Mouse (Mus musculus) embryonic facial prominence, embryonic 10.5 days (tissue): ENCODE results near the gene Ank3. TPM values are rescaled to one million over a fixed set of nuclear protein-coding genes. Genes with fewer than 3 reads are reported as not detected.

ENCODE experiments used
- DNase-seq: peaks from one replicate; pipeline ENCODE4 v3.0.0-alpha.2; 2017; ENCODE audit warnings: low spot score
- H3K27ac ChIP-seq: fragments of 300-500 bp; sonication (generic); replicated peaks from 2 replicates; pipeline ENCODE4 v1.5.1; 2016; ENCODE audit warnings: mild to moderate bottlenecking
- H3K27me3 ChIP-seq: fragments of 300-500 bp; sonication (generic); replicated peaks from 2 replicates; pipeline ENCODE4 v1.6.1; 2016; ENCODE audit warnings: low read depth, mild to moderate bottlenecking; ENCODE audit not compliant: poor library complexity, severe bottlenecking
- H3K36me3 ChIP-seq: fragments of 300-500 bp; sonication (generic); replicated peaks from 2 replicates; pipeline ENCODE4 v1.6.1; 2016; ENCODE audit warnings: mild to moderate bottlenecking, moderate library complexity
- H3K4me1 ChIP-seq: fragments of 300-500 bp; sonication (generic); 2 replicates; pipeline ENCODE4 v1.6.1; 2016
- H3K4me3 ChIP-seq: fragments of 300-500 bp; sonication (generic); 2 replicates; pipeline ENCODE4 v1.5.1; 2016; ENCODE audit warnings: mild to moderate bottlenecking, moderate library complexity
- H3K9me3 ChIP-seq: fragments of 300-500 bp; sonication (generic); 2 replicates; pipeline ENCODE4 v1.6.1; 2016; ENCODE audit warnings: mild to moderate bottlenecking
- WGBS: fragments of 180-500 bp; shearing (Covaris S2); methylation state at CpG from one replicate; pipeline ENCODE4 v1.1.7; 2016; 5-methylcytosine and 5-hydroxymethylcytosine counted together
- polyA plus RNA-seq: library from polyadenylated mRNA; unstranded; fragments of >200 nt; fragmentation: Nextera tagmentation; extraction: Ambion mirVana; gene quantifications from 2 replicates; pipeline ENCODE4 v1.2.1, GENCODE M21; 2016

Ank3 gene
- polyA plus RNA-seq, 1 experiment from 2014 or later: 36.9 TPM

DNA sequence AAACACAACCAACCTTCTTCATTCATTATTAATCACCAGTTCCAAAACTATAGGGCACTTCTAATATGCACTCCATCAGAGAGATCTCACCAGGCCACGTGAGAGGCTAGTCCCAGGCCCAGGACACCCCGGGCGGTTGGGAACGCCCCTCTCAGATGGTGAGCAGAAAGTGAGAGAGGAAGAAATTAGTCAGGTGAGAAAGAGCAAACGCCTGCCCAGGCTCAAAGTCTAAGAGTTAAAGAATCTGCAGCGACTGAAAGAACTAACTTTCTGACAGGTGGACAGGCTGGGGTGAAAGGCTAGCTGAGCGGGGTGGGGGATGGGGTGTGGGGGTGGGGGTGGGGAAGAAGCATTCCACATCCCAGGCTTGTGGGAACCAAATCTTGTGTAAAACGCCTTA is 525.2 kb downstream of the Ank3 start:
- no peak overlapping the region for H3K27ac ChIP-seq
- H3K27me3 ChIP-seq: peaks cover 19% of the 10 kb centered on the region
- H3K36me3 ChIP-seq: peaks cover 5% of the 10 kb centered on the region; the same call in 1 of the 2 replicates
- DNase-seq: peak; percentile 27
- peaks cover 50% of the 10 kb centered on the region for H3K4me1 ChIP-seq
- H3K9me3 ChIP-seq: no peaks in the 10 kb centered on the region
- H3K4me3 ChIP-seq: peak overlapping the region; percentile 57; the same call in 1 of the 2 replicates
- 11% methylated on average over 8 of the region's 8 CpGs for WGBS

DNA sequence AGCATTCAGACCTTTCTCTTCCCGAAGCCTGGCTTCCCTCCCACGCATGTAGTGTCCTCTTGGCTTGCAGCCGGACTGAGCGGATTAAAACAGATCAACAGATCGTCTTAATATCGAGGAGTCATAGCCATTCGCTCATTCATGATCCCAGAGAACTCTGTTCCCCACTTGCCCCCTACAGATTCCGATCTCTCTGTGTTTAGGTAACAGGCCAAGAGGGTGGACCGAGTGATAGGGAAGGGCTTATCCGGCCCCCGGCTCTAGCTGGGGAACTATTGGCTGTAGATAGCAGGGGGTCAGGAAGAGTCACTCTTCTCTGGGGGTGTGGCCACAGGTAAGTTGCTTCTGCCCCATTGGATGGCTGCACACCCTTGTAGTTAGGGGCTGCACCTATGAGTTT is 525.7 kb downstream of the Ank3 start:
- 4% methylated on average over 11 of the region's 11 CpGs for WGBS
- Histone ChIP-seq H3K4me1 (peaks cover 51% of the 10 kb centered on the region), H3K9me3 (no peaks in the 10 kb centered on the region), H3K27ac (no peak overlapping the region), H3K27me3 (peaks cover 19% of the 10 kb centered on the region), H3K36me3 (peaks cover 5% of the 10 kb centered on the region; the same call in 1 of the 2 replicates), H3K4me3 (peak overlapping the region; percentile 57)
- DNase-seq: peak; percentile 47

- H3K4me1 ChIP-seq: peaks cover 51% of the 10 kb centered on the region
- H3K36me3 ChIP-seq: peaks cover 7% of the 10 kb centered on the region
- H3K27me3 ChIP-seq: peaks cover 19% of the 10 kb centered on the region
- peak overlapping the region; percentile 74 for H3K27ac ChIP-seq
- H3K9me3 ChIP-seq: no peaks in the 10 kb centered on the region
- peak overlapping the region; percentile 57 for H3K4me3 ChIP-seq
- 1% methylated on average over 14 of the region's 14 CpGs for WGBS
- peak; percentile 14 for DNase-seq
These were observed 526.3 kb downstream of the Ank3 start for GRCm38 (mm10) chr10:69924845-69925244.

DNA sequence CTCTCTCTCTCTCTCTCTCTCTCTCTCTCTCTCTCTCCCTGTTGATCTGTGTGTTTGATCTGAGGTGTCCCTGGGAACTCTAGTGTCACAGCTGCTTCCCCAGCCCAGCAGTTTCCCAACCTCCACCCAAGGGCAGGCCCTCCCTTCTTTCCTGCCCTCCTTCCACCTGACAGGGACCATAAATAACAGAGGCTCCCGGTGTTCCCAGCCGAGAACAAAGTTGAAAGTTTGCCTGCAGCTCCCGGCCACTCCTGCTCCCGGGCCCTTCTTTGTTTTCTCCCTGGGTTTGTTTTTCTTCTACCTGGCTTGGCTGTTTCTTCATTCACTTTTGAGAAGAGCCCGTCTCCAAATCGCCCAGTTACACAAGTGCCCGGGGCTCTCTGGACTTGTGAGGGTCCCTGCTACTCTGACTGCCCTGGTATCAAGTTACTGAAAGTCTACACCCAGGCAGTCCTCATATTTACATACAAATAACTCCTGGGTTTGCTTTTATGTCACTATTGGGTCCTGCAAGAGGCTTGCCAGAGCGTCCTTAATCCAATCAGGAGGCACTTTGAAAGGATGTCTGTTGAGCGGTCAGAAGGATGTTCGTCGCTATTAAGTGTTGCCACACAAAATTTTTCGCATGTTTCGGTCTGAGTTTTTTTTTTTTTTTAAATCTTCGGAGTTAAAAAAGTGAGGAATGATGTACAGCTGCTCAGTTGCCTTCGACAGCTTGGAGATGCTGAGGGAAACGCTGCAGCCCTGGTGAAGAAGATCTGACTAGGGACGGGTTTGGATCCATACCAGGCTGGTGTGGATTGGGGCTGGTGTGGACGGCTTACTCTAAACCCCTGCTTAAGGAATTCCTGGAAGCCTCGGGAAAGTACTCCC is 526.9 kb downstream of the Ank3 start:
- H3K27me3 ChIP-seq: peaks cover 19% of the 10 kb centered on the region
- under 1% methylated on average over 19 of the region's 19 CpGs for WGBS
- H3K4me1 ChIP-seq: peaks cover 51% of the 10 kb centered on the region
- peak overlapping the region; percentile 74 for H3K27ac ChIP-seq
- H3K36me3 ChIP-seq: peaks cover 11% of the 10 kb centered on the region
- H3K4me3 ChIP-seq: peak overlapping the region; percentile 57
- no peaks in the 10 kb centered on the region for H3K9me3 ChIP-seq
- peak; percentile 66 for DNase-seq

DNA sequence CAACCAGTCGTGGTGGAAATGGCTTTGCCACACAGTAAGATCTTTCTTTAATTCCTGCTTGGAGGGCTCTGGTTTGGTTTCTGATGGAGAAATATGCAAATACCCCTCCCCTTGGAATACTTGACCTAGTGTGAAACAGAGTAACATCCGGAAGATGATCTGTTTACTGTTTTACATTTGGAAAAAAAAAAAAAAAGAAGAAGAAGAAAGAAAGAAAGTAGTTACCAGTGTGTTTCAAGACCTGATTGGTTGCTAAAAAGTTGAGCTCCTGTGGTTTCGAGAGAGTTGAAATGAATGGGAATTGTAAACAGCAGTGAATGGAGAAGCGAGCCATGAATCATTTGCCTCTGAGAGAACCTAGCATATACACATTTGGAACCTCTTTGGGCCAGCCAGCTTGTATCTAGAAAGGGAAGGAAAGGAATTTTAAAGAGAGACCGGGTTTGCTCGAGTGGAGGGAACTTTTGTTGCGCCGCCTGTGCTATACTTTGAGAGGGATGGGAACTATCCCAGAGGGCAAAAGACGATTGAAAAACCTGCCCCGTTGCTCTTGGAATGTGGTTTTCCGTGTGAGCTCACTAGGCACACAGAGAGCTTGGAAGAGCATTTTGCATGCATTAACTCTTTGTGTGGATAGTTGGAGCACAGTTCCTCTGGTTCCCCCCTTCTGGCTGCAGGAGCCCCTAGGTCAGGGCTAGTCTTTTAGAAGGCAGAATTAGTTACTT is 527.7 kb downstream of the Ank3 start:
- peak; percentile 38 for DNase-seq
- Histone ChIP-seq H3K4me1 (peaks cover 51% of the 10 kb centered on the region), H3K27me3 (peaks cover 15% of the 10 kb centered on the region), H3K36me3 (peaks cover 18% of the 10 kb centered on the region), H3K4me3 (peak overlapping the region; percentile 57), H3K9me3 (no peaks in the 10 kb centered on the region), H3K27ac (peak overlapping the region; percentile 74)
- under 1% methylated on average over 11 of the region's 11 CpGs for WGBS

- no peak for DNase-seq
- peaks cover 51% of the 10 kb centered on the region for H3K4me1 ChIP-seq
- H3K27ac ChIP-seq: peak overlapping the region; percentile 74
- WGBS: 7% methylated on average over 9 of the region's 9 CpGs
- H3K36me3 ChIP-seq: peaks cover 23% of the 10 kb centered on the region
- peaks cover 11% of the 10 kb centered on the region for H3K27me3 ChIP-seq
- H3K9me3 ChIP-seq: no peaks in the 10 kb centered on the region
- H3K4me3 ChIP-seq: peak overlapping the region; percentile 57
These were observed 528.4 kb downstream of the Ank3 start for GRCm38 (mm10) chr10:69927012-69927411.

DNA sequence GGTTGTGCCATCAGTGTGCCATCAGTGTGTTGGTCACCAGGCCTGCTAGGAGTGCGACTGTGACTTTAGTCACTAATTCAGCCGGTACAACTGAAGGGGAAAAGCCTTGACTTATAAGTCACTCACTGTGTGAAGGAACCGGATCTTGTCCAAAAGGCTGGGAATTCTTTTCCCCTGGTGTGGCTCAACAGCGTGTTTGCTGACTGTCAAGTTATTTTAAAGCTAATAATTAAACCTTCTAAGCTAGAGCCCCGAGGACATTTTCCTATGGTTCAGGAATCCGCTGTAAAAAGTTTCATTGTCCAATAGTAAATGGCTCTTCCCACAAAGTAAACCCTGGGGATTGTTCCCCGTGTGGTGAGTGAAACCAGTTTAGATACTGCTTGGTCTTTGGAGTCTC is 529.8 kb downstream of the Ank3 start:
- Histone ChIP-seq H3K27me3 (peaks cover 11% of the 10 kb centered on the region), H3K4me1 (peaks cover 51% of the 10 kb centered on the region), H3K4me3 (no peak overlapping the region), H3K27ac (no peak overlapping the region), H3K36me3 (peaks cover 32% of the 10 kb centered on the region), H3K9me3 (no peaks in the 10 kb centered on the region)
- 31% methylated on average over 7 of the region's 7 CpGs for WGBS
- no peak for DNase-seq

DNA sequence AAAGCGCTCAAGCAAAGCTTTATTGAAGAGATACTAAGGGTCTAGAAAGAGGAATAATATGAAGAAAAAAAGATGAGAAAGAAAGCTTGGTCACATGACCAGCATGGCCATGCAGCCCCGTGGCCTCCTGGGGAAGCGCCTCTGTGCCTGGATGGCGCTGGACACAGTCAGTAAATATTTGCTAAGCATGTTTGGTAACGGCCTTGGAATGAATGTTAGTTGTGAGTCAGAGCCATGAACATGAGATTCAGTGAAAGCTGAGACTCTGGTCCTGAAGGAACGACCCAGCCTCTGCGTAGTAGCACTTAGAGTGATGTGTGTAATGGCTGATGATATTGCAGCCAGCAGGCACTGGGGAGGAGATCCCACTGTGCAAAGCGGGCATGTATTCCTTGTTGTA is 531.9 kb downstream of the Ank3 start:
- Histone ChIP-seq H3K27me3 (peaks cover 11% of the 10 kb centered on the region), H3K27ac (no peak overlapping the region), H3K36me3 (peaks cover 53% of the 10 kb centered on the region), H3K4me1 (peaks cover 32% of the 10 kb centered on the region), H3K9me3 (no peaks in the 10 kb centered on the region), H3K4me3 (no peak overlapping the region)
- WGBS: 91% methylated on average over 8 of the region's 8 CpGs
- DNase-seq: no peak

DNA sequence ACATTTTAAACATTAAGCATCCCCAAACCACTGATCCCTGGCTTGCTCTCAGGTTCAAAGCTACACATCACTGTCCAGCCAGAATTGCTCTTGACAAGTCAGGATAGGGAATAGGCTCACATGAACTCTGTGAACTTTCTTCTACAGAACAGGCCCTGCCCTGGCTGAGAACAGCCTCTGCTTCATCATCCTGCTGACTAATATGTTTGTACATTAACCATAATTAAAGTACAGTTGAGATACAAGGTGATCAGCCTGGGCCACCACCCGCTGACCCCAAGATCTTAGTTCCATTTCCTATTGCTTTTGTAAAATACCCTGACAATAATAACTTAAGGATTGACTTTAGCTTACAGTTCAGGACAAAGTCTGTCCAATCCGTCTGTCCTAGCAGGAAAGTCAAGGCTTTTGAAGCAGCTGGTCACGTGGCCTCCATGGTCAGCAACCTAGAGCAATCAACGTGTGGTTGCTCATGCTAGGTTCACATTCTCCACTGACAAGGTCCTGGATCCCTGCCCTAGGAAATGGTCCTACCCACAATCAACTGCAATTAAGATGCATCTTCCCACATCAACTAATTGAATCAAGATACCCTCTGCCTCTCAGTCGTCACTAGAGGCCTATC is 538.0 kb downstream of the Ank3 start:
- Histone ChIP-seq H3K4me3 (no peak overlapping the region), H3K36me3 (peaks cover 85% of the 10 kb centered on the region), H3K9me3 (no peaks in the 10 kb centered on the region), H3K4me1 (no peaks in the 10 kb centered on the region), H3K27ac (no peak overlapping the region), H3K27me3 (no peaks in the 10 kb centered on the region)
- DNase-seq: no peak
- 89% methylated on average over 5 of the region's 5 CpGs for WGBS

GRCm38 (mm10) chr10:69937291-69937921 is 538.8 kb downstream of the Ank3 start:
- Histone ChIP-seq H3K4me3 (no peak overlapping the region), H3K27ac (no peak overlapping the region), H3K27me3 (no peaks in the 10 kb centered on the region), H3K4me1 (no peaks in the 10 kb centered on the region), H3K9me3 (no peaks in the 10 kb centered on the region), H3K36me3 (peaks cover 82% of the 10 kb centered on the region)
- 90% methylated on average over 7 of the region's 7 CpGs for WGBS
- DNase-seq: no peak

- no peaks in the 10 kb centered on the region for H3K27me3 ChIP-seq
- WGBS: 88% methylated on average over 7 of the region's 7 CpGs
- DNase-seq: no peak
- peaks cover 6% of the 10 kb centered on the region for H3K4me1 ChIP-seq
- H3K9me3 ChIP-seq: no peaks in the 10 kb centered on the region
- no peak overlapping the region for H3K27ac ChIP-seq
- H3K4me3 ChIP-seq: no peak overlapping the region
- H3K36me3 ChIP-seq: peaks cover 64% of the 10 kb centered on the region
These were observed 540.6 kb downstream of the Ank3 start for GRCm38 (mm10) chr10:69939144-69939543.

- no peak for DNase-seq
- H3K27ac ChIP-seq: no peak overlapping the region
- H3K27me3 ChIP-seq: no peaks in the 10 kb centered on the region
- WGBS: 77% methylated on average over 7 of the region's 7 CpGs
- H3K4me3 ChIP-seq: no peak overlapping the region
- H3K9me3 ChIP-seq: no peaks in the 10 kb centered on the region
- peaks cover 57% of the 10 kb centered on the region for H3K36me3 ChIP-seq
- H3K4me1 ChIP-seq: peaks cover 6% of the 10 kb centered on the region
These were observed 541.4 kb downstream of the Ank3 start for GRCm38 (mm10) chr10:69939966-69940365.
